Mouse (Mus musculus) cerebellum, postnatal 25 days (tissue): ENCODE measurements around the gene Mad1l1.

Experiments
- DNase-seq, 2 experiments: peaks; one replicate each; pipeline ENCODE4 v3.0.0; 2021; ENCODE audit warnings: mixed read lengths in 2 of 2

The Mad1l1 gene

DNA sequence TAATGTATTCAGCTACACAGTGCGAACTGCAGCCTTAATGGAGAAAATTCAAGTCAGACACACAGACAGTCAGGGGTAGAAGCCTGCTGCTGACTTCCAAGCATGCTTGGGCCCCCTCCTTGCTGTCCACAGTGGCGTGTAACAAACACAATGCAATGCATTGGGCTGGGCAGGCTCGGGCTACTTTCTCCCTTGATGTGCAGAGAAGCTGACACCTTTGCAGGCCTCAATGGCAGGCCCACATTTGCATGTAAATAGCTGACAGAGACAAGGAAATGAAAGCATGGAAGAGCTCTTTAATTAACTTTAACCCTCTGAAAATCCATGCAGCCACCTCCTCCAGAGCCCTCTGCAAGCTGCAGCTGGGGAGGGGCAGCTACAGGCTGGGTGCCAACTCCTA, 147.3 kb downstream of the Mad1l1 start:
- no peak for DNase-seq

DNA sequence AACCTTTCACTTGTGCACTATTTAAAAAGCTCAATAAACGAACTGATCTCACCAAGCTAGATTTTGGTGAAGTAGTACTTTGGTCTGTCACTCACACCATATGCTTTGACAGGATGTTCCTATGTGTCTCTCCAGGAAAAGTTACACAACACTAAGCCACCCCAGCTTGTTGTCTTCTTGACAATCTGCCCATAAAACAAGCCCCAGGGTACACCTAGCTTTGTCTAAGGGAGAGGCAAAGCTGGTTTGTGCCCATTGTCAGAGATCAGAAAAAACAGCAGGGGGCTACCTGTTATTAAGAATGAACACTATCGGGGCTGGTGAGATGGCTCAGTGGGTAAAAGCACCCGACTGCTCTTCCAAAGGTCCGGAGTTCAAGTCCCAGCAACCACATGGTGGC, 148.2 kb downstream of the Mad1l1 start:
- DNase-seq, result no peak

DNA sequence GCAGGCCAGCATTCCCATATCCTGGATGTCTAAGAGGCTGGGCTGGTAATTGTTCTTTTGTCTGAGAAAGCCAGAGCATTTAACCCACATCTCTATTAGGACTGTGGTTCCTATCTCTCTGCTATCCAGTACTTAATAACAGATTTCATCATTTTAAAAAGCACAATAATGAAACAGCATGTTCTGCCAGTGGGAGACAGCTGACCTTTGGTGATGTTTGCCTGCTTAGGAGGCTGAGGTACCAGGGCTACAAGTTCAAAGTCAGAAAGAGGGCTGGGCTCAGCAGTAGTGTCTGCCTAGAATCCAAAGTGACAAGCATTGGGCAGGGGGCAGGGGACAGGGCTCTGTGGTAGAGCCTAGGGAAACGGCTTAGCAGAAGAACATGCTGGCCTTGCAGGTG, 149.6 kb downstream of the Mad1l1 start:
- no peak for DNase-seq

DNA sequence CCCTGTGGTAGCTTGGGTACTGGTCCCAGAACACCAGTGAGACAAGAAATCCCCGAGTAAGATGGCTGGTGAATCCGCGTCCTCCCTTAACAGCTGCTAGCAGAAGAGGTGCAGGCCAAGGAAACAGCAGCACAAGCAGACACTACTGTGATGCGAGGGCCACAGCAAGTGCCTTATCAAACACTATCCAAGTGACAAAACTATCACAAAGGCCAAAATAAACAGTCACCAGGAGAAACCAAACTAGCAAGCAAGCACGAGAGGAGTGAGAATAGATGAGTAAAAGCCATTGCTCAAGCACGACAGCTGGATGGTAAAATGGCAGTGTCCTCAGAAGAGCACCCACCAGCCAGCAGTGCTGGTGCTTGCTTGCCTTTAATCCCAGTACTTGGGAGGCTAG, 153.8 kb downstream of the Mad1l1 start:
- no peak for DNase-seq

DNA sequence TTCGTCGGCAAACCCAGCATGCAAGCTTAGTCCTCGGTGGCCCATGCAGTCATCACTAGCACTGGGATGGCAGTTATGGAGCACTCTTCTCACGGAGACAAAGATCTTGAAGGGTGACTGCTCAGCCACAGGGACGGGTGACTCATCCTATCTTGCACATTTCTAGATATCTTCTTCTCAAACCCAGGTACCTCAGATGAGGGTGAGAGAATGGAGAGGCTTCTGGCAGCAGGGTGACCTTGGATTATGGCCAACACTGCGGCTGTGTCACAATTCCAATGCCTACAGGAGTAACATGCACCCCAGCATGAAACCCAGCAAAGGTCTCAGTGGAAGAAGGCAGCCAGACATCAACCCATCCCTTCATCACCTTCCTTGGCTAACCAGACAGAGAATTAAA, 154.3 kb downstream of the Mad1l1 start:
- DNase-seq, result peak; percentile 29 to 56

DNA sequence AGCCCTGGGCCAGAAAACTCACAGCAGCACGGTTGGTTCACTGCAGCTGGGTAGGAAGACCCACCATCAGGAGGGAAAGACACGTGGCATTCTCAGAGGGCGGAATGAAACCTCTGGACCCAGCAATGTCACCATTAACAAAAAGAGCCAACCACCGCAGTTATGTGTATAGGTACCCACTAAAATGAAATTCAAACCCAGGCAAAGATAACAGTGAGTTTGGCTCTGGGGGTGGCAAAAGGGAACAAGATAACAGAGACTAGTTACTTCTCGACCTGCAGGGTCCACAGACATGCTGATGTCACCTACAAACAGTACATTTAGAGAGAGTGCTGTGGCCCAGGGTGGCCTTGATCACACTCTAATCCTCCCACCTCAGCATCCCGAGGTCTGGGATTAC, 157.4 kb downstream of the Mad1l1 start:
- no peak for DNase-seq

DNA sequence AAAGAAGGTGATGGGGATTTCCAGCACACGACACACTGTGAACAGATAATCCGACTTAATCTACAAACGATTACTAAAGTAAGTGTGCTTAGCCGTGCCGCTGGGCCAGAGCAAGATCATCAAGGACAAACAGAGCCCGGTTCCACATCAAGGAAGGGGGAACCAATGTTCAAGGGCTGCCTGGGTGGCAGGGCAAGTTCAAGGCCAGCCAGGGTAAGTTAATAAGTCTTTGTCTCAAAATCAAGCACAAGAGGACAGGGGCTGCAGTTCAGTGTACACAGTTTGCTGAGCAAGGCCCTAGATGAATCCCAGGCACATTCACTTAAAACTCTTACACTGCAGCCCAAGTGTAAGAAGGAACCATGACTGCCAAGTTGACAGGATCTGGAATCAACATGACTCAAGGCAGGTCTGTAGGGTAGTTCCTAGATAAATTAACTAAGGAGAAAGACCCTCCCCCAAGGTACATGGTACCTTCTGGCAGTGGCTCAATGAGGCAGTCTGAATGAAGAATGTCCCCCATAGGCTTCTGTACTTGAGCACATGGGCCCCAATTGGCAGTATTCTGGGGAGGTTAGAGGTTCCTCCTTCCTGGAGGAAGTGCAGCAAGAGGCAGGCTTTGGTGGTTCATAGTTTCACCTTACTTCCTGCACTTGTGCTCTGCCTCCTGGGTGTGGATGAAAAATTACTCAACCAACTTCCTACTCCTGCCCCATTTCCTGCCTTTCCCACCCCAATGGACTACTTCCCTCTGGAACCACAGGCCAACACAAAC, 159.1 kb downstream of the Mad1l1 start:
- no peak for DNase-seq

DNA sequence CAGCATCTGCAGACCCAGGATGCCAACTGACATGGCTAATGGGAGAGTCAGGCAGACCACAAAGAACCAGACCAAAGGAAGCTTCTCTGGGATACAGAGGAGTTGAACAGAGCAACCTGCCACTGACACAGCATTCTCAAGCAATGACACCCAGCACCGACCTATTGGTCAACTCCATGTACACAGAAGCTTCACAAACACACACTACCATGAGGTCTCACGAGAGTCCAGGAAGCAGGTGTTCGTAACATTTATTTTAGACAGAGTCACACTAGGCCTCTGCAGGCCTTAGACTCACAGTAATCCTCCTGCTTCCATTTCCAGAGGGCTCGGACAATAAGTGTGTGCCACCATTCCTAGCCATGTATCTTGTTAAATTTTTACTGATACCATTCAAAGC, 162.3 kb downstream of the Mad1l1 start:
- no peak for DNase-seq

DNA sequence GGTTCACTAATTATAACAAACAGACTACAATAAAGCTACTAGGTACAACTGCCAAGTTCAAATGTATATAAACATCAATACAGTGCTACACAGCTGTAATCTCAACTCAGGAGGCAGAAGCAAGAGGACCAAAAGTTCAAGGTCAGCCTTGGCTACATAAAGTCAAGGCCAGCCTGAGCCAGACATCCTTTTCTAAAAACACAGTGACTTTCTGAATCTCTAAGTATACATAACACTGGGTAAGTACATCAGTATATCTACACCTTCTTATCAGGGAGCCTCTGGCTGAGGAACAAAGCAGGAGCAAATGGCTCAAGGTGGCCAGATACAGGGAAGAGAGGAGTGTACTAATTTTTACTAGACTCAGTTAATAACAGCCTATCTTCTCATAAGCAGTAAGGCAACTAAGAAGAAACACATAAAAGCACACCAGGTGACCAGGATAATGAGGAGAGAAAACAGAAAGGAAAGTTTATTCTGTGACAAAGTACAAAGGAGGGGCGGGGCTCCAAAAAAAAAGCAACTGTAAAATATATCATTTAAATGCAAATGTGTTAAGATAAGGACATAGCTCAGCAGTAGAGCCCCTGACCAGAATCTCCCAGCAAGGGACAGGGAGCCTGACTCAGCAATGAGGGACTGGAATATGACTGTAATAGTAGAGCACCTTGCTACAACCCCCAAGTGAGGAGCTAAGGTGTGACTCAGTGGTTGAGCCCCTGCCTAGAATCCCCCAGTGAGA, 163.3 kb downstream of the Mad1l1 start:
- DNase-seq, result no peak

DNA sequence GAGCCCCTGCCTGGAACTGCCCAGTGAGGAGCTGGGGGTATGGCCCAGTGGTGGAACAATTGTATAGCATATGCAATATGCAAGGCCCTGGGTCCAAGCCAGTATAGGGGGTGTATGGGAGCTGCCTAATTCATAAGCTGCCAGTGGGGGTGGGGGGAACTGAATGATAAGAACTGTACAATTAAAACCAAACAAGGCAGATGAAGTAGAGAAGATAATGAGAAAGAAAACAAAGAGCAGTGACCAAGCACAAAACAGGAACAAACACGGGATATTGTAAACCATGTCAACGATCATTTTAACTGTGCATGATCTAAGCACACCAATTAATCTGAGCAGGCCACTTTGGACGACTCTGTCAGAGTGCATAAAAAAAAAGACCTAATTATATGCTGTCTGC, 167.2 kb downstream of the Mad1l1 start:
- no peak for DNase-seq

DNA sequence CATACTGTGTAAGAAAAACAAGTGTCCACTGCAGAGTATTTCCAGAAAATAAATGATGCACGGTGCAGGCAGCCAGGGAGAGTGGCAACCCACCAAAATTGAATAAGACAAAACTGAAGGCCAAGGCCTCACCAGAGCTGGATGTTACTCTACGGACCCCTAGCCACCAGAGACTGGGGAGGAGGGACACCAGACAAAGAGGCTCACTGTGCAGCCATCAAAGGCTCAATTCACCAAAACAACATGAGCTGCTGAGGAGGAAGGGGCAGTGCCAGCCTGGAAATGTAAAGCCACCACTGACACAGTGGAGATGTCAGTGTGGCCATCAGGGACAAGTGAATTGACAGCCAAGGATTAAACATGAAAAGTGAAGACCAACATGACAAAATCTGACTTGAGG, 169.5 kb downstream of the Mad1l1 start:
- DNase-seq, result no peak

DNA sequence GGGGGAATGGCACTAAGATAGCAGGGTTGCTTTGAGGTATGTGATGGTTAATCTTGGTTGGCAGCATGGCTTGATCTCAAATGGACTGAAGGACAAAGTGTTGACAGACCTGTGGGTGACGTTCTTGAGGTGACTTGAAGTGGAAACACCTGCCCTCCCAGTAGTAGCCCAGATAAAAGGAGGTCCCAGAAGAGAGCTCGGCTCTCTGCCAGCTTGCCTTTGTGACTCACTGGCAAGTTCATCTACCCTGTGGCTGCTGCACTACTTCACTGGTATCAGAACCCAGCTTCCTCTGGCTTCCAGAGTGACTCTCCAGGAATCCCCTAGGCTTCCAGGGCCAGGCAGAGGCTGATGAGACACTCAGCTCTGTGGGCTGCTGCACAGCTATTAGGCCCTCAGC, 170.2 kb downstream of the Mad1l1 start:
- DNase-seq, result no peak

DNA sequence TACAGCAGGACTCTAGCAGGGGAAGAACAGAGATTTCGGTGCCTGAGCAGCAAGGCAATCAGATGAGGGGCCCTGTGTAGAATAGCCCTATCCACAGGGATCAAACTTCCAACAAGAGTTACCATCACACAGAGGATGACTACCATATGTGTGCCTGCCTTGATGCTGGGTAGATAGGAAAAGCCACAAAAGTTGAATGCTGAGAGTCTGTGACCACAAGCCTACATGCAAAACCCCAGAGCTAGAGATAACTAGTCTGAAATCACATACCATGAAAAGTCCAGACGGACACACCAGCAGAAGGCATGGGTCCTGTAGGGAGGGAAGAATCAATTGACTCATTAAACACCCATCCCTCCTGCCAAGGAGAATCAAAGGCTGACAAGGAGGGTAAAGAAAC, 170.7 kb downstream of the Mad1l1 start:
- DNase-seq, result no peak

DNA sequence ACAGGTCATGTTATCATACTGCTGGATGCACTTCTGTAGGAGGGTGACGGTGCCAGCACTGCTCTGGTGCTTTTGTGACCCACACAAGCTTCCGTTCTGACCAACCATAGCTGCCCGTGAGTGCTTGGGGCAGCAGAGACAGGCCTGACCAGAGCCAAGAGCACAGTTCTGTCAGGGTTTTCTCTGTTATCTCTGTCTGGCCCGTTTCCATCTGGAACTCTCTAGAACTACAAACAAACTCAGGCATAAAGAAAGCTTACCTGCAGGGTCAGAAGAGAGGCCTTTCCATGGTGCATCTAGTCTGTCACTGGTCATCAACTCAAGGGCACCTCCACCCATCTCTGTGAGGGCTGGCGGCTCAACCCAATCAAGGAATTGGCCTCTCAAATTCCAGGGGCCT, 171.2 kb downstream of the Mad1l1 start:
- no peak for DNase-seq

DNA sequence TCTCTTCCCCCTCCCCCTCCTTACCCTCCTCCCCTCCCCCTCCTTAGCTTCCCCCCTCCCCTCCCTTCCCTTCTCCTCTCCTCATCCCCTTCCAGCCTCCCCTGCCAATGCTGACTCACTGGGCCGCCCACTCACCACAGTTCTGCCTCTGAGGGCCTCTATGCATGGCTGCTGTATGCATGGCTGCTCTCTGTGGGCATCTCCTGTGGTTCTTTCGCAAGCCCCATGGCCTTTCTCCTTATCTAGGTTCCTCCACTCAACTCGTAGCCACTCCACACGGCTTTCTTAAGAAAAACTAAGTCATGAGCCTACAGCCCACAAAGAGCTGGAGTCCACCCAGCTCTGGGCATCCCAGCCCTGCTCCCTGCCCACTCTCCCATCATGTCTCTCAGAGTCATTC, 172.1 kb downstream of the Mad1l1 start:
- no peak for DNase-seq

DNA sequence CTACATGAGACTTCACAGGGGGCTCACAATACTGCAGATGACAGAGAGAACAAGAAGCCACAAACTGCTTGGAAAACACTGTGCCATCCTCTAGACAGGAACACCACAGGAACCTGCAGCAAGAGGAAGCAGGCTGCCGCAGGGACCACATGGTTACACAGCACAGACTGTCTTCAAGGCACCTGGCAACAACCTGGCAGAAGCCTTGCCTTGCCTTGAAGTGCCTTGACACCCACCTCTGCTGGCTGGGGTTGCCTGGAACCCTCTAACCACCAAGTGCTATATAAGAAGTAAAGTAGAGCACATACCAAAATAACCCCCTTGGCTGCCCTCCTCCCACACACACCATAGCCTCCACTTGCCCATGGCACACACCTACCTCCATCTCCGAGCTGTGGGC, 177.8 kb downstream of the Mad1l1 start:
- DNase-seq, result no peak

DNA sequence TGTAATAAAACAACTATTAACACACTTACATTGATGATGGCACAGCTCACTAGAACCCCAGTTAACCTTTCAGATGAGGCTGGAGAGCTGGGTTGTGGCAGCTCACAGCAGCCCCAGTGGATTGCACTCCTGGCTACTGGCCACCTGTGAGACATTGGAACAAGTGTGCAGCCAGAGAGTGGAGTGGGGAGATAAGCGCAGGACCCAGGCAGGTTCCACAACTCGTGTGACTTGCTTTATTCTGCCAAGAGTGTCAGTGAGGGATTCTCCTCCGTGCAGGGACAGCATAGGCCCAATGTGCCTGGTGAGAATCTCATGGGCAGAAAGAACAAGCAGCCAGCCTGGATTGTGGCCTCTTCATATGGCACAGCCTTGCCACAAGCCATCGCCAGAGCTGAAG, 180.0 kb downstream of the Mad1l1 start:
- no peak for DNase-seq

DNA sequence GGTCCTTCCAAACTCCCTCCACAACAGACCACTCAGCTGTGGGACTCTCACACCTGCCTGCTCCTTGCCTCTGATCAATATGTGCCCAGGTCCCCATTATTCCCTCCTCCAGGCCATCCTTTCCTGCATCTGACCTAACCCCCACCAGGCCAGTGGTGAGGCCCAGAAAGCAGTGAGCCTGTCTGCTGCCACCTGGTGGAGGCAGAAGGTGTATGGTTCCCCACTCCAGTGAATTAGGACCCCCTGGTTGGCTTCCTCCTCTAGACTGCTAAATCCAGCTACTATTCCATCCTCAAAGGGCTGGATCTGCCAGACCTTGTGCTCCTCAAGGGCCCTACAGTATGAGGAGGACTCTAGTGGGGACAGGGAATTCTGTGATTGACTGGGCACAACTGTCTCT, 181.1 kb downstream of the Mad1l1 start:
- DNase-seq, result peak; percentile 53 to 75

DNA sequence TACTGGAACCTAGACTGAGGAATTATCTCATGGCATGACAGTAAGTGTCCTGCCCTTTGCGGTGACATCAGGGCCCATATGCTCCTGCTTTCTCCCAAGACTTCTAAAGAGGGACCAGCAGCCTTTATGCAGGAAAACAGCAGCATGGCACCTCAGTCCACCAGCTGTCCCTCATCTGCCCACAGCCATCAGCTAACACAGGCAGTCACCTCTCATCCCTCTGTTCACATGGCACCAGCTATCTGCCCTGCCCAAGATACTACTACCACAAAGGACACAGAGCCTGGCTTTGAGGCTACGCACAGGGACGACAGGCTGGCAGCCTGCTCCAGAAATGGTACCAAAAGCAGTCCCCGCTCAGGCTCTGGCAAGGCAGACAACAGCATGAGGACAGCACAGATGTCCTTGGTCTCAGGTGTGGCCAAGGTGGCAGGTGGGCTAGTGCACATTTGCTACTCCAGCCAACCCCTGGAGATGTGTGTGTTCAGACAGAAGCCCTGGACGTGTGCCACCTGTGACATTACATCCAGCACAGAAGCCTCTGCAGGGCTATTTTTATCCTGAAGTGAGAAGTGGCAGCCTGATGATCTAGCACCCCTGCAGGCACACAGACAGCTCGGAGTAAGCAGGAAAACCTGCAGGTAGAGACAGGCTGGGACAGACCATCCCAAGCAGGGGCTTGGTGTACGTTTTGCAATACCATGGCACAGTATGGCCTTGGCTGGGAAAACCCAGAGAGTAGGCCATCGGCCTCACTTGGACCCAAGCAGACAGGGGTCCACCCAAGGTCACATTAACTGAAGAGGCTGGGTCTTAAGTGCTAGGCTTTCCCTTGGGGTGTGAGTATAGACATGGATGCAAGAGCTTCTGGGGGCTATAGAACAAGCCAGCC, 185.4 kb downstream of the Mad1l1 start:
- DNase-seq, result peak; percentile 66 to 72

DNA sequence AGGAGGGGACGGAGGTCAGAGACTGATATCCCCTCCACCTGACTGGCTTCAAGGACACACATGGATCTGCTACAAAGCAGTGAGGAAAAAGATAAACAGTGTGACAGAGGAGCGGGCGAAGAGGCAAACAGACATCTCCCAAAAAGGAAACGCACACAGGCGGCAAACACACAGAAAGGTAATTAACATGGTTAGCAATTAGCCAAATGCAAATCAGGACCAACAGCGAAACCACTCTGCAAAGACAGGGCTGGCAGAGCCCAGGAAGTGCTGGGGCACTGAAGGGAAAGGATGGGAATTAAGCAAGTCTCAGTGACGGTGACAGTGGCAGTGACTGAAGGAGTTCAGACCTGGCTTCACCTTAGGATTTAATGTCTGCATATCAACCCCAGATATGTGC, 187.3 kb downstream of the Mad1l1 start:
- no peak for DNase-seq

DNA sequence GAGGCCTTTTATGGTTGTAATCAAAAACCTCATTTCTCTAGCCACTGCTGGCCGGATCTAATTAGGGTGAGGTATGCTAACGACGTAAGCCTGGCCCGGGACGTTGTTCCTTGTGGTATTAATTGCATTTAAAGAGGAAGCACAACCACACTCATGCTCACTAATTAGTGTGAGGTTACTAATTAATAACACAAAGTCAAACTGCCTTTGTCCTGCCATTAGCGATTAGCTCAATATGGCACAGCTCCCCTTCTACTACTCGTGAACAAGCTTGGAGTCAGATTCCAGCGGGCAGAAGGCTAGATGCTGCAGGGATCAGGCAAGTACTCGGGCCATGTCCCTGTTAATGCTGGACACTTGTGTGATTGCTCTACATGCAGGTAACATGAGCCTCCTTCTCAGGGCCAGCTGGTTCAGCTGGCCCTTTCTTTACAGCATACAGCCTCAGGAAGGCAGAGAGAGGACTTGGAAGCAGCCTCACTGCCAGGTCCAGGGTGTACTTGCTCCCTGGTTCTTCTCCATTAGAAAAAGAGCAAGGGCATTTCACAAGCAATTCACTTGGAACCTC, 192.9 kb downstream of the Mad1l1 start:
- DNase-seq, result no peak

DNA sequence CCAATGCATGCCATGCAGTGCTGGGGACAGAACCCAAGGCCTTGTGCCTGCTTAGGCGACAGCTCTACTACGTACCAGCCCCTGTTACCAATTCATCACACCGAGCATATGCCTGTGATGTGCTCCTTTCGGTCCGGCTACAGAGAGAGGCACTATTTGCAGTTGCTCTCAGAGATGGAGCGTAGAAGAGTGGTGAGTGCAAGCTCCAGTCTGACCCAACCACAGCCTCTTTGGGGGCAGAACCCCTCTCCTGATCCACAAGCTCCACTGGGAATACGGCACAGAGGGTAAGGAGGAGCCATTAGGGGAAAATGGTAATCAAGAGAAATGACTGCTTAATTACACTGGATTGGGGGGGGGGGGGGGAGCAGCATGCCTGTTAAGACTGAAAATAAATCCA, 193.4 kb downstream of the Mad1l1 start:
- no peak for DNase-seq

DNA sequence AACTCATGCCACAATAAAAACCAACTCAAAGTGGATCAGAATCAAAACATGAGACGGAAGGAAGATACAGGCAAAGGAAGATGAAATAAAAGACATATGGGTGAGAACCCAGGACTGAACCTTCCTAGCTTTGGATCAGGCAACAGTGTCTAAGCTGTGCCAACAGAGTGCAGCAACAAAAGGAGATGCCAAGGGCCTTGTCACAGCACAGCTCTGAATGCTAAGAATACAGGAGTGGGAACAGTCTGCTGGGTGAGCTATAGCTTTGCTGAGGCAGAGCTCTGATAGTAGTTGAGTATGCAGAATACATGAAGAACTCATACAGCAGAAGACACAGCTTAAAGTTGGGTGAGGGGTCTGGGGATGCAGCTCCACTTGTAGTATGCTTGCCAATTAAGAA, 196.7 kb downstream of the Mad1l1 start:
- DNase-seq, result no peak
